Mouse (Mus musculus) bone marrow, adult 2 months (tissue): ENCODE data around the gene Syt11.

Source experiments
- CTCF ChIP-seq: fragments of 200-500 bp; IDR thresholded peaks from 2 replicates; pipeline ENCODE4 v1.5.1; 2011; ENCODE audit warnings: low read length, control low read depth; ENCODE audit not compliant: control insufficient read depth, insufficient read depth
- POLR2A ChIP-seq: fragments of 200-500 bp; IDR thresholded peaks from 2 replicates; pipeline ENCODE4 v1.6.1; 2011; ENCODE audit warnings: low read depth, mild to moderate bottlenecking, control low read depth, low read length, borderline replicate concordance; ENCODE audit not compliant: control insufficient read depth

DNA sequence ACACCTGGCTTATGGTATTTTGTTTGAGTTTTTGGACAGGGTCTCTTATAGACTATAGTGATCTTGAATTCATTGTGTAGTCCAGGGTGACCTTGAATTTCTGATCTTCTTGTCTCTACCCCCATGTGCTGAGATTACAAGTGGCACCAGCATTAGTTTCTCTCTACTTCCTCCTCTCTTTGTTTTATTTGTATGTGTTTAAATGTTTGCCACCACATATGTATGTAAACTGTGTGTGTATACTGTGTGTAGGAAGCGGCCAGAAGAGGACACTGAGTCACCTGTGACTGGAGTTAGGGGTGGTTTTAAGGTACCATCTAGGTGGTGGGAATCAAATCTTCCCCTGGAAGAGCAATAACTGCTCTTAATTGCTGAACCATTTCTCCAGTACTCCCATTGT is 76.9 kb downstream of the Syt11 start:
- no peak for TF ChIP-seq POLR2A
- TF ChIP-seq CTCF: no peak
